10 mouse cellular contexts compared by ENCODE assay signal in the genomic region with DNA sequence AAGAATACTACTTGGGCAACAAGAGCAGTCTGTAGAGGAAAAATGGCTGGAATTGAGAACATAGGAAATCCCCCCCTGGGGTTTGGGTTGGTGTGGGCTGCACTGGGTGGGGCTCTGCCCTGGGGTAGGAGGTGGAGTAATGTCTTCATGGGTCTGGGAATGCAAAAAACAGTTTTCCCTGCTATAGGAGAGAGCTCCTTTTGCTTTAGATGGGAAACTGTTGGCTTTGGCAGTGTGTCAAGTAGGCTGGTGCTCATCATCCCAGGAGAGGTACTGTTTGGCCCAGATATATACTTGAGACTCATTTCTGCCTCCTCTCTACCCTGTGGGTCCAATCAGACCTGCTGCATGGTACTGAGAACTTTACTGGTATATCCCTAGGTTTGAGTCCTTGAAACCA.
"Had no signal": no experiment of that assay in that cellular context is flagged by ENCODE, and none has a peak within 500 bp of the region (broad histone marks: within the 10 kb centered on the region; RNA-seq: fewer than 3 reads in every experiment).

No protein-coding gene starts in this region.

- DNase-seq: kidney, adult 8-10 months; kidney, postnatal 10 days; kidney, postnatal 36 days; layer of hippocampus, postnatal 36 days; liver; lung, adult 18-20 months; lung, postnatal 10 days; lung, postnatal 36 days; thymus, adult 18-20 months; thymus, postnatal 36 days had no signal
